Mouse (Mus musculus): ENCODE measurements at regions not wholly inside any gene's neighbourhood (a gene's known extent, or its start where the extent isn't known, plus 50 kb on each side); places are given as distances from the start of the nearest gene placed in this dataset.

GRCm38 (mm10) chr5:85753109-85753508 is 312.3 kb downstream of the Cenpc1 start:
- 80% methylated on average over 3 of the region's 3 CpGs for WGBS
- Histone ChIP-seq H3K4me3 (ENCODE audit: insufficient read depth, low read depth, low read length) (no peak overlapping the region), H3K9ac (ENCODE audit: low read depth, low read length) (no peak overlapping the region)

DNA sequence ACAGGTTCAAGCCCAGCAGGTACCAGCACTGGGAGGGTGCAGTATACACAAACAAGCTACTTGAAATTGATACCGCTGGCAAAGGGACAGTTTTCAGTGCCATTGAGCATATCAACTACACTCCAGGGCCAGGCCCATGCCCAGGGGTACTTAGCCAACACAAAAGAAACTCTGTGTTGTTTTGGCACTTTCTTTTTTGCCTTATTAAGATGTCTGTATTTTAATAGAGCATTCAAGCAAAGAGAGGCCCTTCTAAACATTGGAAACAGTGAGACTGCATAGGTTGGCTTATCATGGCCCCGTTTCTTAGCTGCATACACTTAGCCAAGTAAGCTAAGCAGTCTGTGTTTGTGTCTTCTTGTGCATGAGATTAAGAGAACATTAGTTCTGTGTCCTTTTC is 313.7 kb downstream of the Cenpc1 start:
- Histone ChIP-seq H3K27ac (replicated peaks; ENCODE audit: insufficient read depth, low read depth, low read length) (no peak overlapping the region), H3K79me2 (ENCODE audit: control insufficient read depth, insufficient read depth, low read length) (no peaks in the 10 kb centered on the region), H3K27me3 (ENCODE audit: control insufficient read depth, insufficient read depth, low read length) (no peaks in the 10 kb centered on the region), H3K4me1 (ENCODE audit: control insufficient read depth, insufficient read depth, low read length) (no peaks in the 10 kb centered on the region), H3K9ac (ENCODE audit: low read depth, low read length) (no peak overlapping the region), H3K36me3 (ENCODE audit: control insufficient read depth, insufficient read depth, low read length) (no peaks in the 10 kb centered on the region), H3K4me3 (ENCODE audit: insufficient read depth, low read depth, low read length) (no peak overlapping the region)
- WGBS, result 75% methylated on average over 2 of the region's 2 CpGs
- DNase-seq (ENCODE audit: extremely low read depth, low read depth, low spot score), result no peak
- TF ChIP-seq POLR2A (IDR thresholded peaks at IDR 0.05; ENCODE audit: extremely low read depth, insufficient read depth, low read length), result no peak
- no peak for TF ChIP-seq CTCF (IDR thresholded peaks at IDR 0.05; ENCODE audit: low read depth, low read length)

More at GRCm38 (mm10) chr5:85753109-85753508, 312.3 kb downstream of the Cenpc1 start:
- H3K79me2 ChIP-seq (ENCODE audit: control insufficient read depth, insufficient read depth, low read length), result no peaks in the 10 kb centered on the region
- DNase-seq (ENCODE audit: extremely low read depth, low read depth, low spot score), result no peak
- TF ChIP-seq POLR2A (IDR thresholded peaks at IDR 0.05; ENCODE audit: extremely low read depth, insufficient read depth, low read length) (no peak), CTCF (IDR thresholded peaks at IDR 0.05; ENCODE audit: low read depth, low read length) (no peak)
- no peak overlapping the region for H3K27ac ChIP-seq (replicated peaks; ENCODE audit: insufficient read depth, low read depth, low read length)
- no peaks in the 10 kb centered on the region for H3K27me3 ChIP-seq (ENCODE audit: control insufficient read depth, insufficient read depth, low read length)
- no peaks in the 10 kb centered on the region for H3K4me1 ChIP-seq (ENCODE audit: control insufficient read depth, insufficient read depth, low read length)
- H3K36me3 ChIP-seq (ENCODE audit: control insufficient read depth, insufficient read depth, low read length), result no peaks in the 10 kb centered on the region

DNA sequence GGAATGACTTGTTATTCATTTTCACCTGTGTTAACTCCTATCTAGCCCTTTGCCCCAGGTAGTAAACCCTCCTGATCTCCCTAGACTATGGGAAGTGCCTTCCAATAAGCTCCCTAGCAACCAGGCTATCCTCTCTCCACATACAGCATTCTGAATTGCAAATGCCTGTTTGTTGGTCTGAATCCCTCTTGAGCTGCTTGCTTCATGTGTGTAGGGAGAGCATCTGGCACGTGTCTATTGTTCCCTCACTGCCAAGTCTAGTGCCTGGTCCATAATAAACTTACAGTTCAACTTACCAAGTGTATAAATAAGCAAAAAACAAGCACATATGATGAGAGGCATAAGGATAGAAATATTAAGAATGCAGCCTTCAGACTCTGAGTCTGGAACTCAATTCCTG is 314.5 kb downstream of the Cenpc1 start:
- Histone ChIP-seq H3K4me1 (ENCODE audit: control insufficient read depth, insufficient read depth, low read length) (no peaks in the 10 kb centered on the region), H3K4me3 (ENCODE audit: insufficient read depth, low read depth, low read length) (no peak overlapping the region), H3K27me3 (ENCODE audit: control insufficient read depth, insufficient read depth, low read length) (no peaks in the 10 kb centered on the region), H3K36me3 (ENCODE audit: control insufficient read depth, insufficient read depth, low read length) (no peaks in the 10 kb centered on the region), H3K27ac (replicated peaks; ENCODE audit: insufficient read depth, low read depth, low read length) (no peak overlapping the region), H3K79me2 (ENCODE audit: control insufficient read depth, insufficient read depth, low read length) (no peaks in the 10 kb centered on the region), H3K9ac (ENCODE audit: low read depth, low read length) (no peak overlapping the region)
- no peak for DNase-seq (ENCODE audit: extremely low read depth, low read depth, low spot score)
- TF ChIP-seq POLR2A (IDR thresholded peaks at IDR 0.05; ENCODE audit: extremely low read depth, insufficient read depth, low read length) (no peak), CTCF (IDR thresholded peaks at IDR 0.05; ENCODE audit: low read depth, low read length) (no peak)
- 44% methylated on average over 1 of the region's 1 CpGs for WGBS

DNA sequence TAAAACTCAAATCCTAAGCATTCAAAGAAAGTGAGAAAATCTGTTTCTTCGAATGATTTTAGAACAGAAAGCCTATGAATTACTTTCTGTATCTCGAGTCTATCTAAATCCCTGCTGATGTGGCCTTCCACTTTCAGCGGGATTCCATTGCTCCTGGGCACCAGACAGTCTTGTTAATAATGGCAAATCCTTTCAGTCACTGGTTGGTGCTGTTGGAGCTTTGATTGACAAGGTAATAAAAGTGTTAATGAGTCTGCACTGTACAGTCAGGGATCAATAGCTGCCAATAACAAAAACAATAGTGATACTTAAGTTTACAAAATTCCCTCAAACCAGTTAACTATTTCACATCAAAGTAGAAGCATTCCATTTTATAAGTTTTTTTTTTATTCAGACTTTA is 335.8 kb downstream of the Cenpc1 start:
- 65% methylated on average over 3 of the region's 3 CpGs for WGBS

GRCm38 (mm10) chr5:85707345-85707744 is 358.0 kb downstream of the Cenpc1 start:
- no peaks in the 10 kb centered on the region for H3K4me1 ChIP-seq (ENCODE audit: control insufficient read depth, insufficient read depth, low read length)
- no peaks in the 10 kb centered on the region for H3K27me3 ChIP-seq (ENCODE audit: control insufficient read depth, insufficient read depth, low read length)
- DNase-seq (ENCODE audit: extremely low read depth, low read depth, low spot score), result no peak
- H3K79me2 ChIP-seq (ENCODE audit: control insufficient read depth, insufficient read depth, low read length), result no peaks in the 10 kb centered on the region
- H3K4me3 ChIP-seq (ENCODE audit: insufficient read depth, low read depth, low read length), result no peak overlapping the region
- H3K27ac ChIP-seq (replicated peaks; ENCODE audit: insufficient read depth, low read depth, low read length), result no peak overlapping the region
- H3K36me3 ChIP-seq (ENCODE audit: control insufficient read depth, insufficient read depth, low read length), result no peaks in the 10 kb centered on the region
- H3K9ac ChIP-seq (ENCODE audit: low read depth, low read length), result no peak overlapping the region
- TF ChIP-seq CTCF (IDR thresholded peaks at IDR 0.05; ENCODE audit: low read depth, low read length) (no peak), POLR2A (IDR thresholded peaks at IDR 0.05; ENCODE audit: extremely low read depth, insufficient read depth, low read length) (no peak)
- WGBS, result 88% methylated on average over 9 of the region's 9 CpGs

More for the DNA sequence above, 335.8 kb downstream of the Cenpc1 start:
- H3K9ac ChIP-seq (ENCODE audit: low read depth, low read length), result no peak overlapping the region
- no peak overlapping the region for H3K4me3 ChIP-seq (ENCODE audit: insufficient read depth, low read depth, low read length)
- DNase-seq (ENCODE audit: extremely low read depth, low read depth, low spot score), result no peak
- no peaks in the 10 kb centered on the region for H3K36me3 ChIP-seq (ENCODE audit: control insufficient read depth, insufficient read depth, low read length)
- no peaks in the 10 kb centered on the region for H3K4me1 ChIP-seq (ENCODE audit: control insufficient read depth, insufficient read depth, low read length)
- no peaks in the 10 kb centered on the region for H3K27me3 ChIP-seq (ENCODE audit: control insufficient read depth, insufficient read depth, low read length)
- no peak overlapping the region for H3K27ac ChIP-seq (replicated peaks; ENCODE audit: insufficient read depth, low read depth, low read length)
- H3K79me2 ChIP-seq (ENCODE audit: control insufficient read depth, insufficient read depth, low read length), result no peaks in the 10 kb centered on the region
- TF ChIP-seq CTCF (IDR thresholded peaks at IDR 0.05; ENCODE audit: low read depth, low read length) (no peak), POLR2A (IDR thresholded peaks at IDR 0.05; ENCODE audit: extremely low read depth, insufficient read depth, low read length) (no peak)

- H3K27ac ChIP-seq (replicated peaks; ENCODE audit: insufficient read depth, low read depth, low read length), result no peak overlapping the region
- no peaks in the 10 kb centered on the region for H3K36me3 ChIP-seq (ENCODE audit: control insufficient read depth, insufficient read depth, low read length)
- 63% methylated on average over 1 of the region's 1 CpGs for WGBS
- H3K27me3 ChIP-seq (ENCODE audit: control insufficient read depth, insufficient read depth, low read length), result no peaks in the 10 kb centered on the region
- H3K79me2 ChIP-seq (ENCODE audit: control insufficient read depth, insufficient read depth, low read length), result no peaks in the 10 kb centered on the region
- DNase-seq (ENCODE audit: extremely low read depth, low read depth, low spot score), result no peak
- TF ChIP-seq POLR2A (IDR thresholded peaks at IDR 0.05; ENCODE audit: extremely low read depth, insufficient read depth, low read length), result no peak
- TF ChIP-seq CTCF (IDR thresholded peaks at IDR 0.05; ENCODE audit: low read depth, low read length), result no peak
- H3K4me3 ChIP-seq (ENCODE audit: insufficient read depth, low read depth, low read length), result no peak overlapping the region
- H3K4me1 ChIP-seq (ENCODE audit: control insufficient read depth, insufficient read depth, low read length), result no peaks in the 10 kb centered on the region
- no peak overlapping the region for H3K9ac ChIP-seq (ENCODE audit: low read depth, low read length)
Measured at GRCm38 (mm10) chr5:85706598-85706997, 358.8 kb downstream of the Cenpc1 start.

Data from liver, adult 2 months (tissue).